Mouse (Mus musculus) kidney, postnatal 0 days (tissue): ENCODE measurements around the gene Spryd3. TPM values are rescaled to one million over a fixed set of nuclear protein-coding genes. Genes with fewer than 3 reads are reported as not detected.
A peak's percentile ranks its signal among the peaks of the same experiment; 100 is the strongest.

ENCODE experiments used
- ATAC-seq: fragments of 200-750 bp; cut with Nextera tagmentation; replicated peaks from 2 replicates; pipeline ENCODE4 v1.8.0; 2017; ENCODE audit warnings: low read depth, moderate number of reproducible peaks, moderate TSS enrichment, moderate library complexity; ENCODE audit not compliant: low FRiP score
- DNase-seq: peaks from one replicate; pipeline ENCODE4 v3.0.0-alpha.2; 2016; ENCODE audit warnings: low spot score
- H3K27ac ChIP-seq: fragments of 300-500 bp; sonication (generic); 2 replicates; pipeline ENCODE4 v1.5.1; 2014; ENCODE audit warnings: mild to moderate bottlenecking
- H3K27me3 ChIP-seq: fragments of 300-500 bp; sonication (generic); 2 replicates; pipeline ENCODE4 v1.6.1; 2014; ENCODE audit warnings: low read length, mixed read lengths; ENCODE audit not compliant: insufficient read depth
- H3K36me3 ChIP-seq: fragments of 300-500 bp; sonication (generic); 2 replicates; pipeline ENCODE4 v1.6.1; 2014; ENCODE audit warnings: low read length, mixed read lengths; ENCODE audit not compliant: insufficient read depth
- H3K4me1 ChIP-seq: fragments of 300-500 bp; sonication (generic); replicated peaks from 2 replicates; pipeline ENCODE4 v1.6.1; 2014; ENCODE audit warnings: antibody characterized with exemption, low read length, mixed read lengths; ENCODE audit not compliant: insufficient read depth
- H3K4me2 ChIP-seq: fragments of 300-500 bp; sonication (generic); 2 replicates; pipeline ENCODE4 v1.6.1; 2014; ENCODE audit warnings: mild to moderate bottlenecking, low read length, moderate library complexity, mixed read lengths
- H3K4me3 ChIP-seq: fragments of 300-500 bp; sonication (generic); replicated peaks from 2 replicates; pipeline ENCODE4 v1.5.1; 2014; ENCODE audit warnings: low read depth, low read length
- H3K9ac ChIP-seq: fragments of 300-500 bp; sonication (generic); 2 replicates; pipeline ENCODE4 v1.6.1; 2014; ENCODE audit warnings: low read depth, low read length
- H3K9me3 ChIP-seq: fragments of 300-500 bp; sonication (generic); replicated peaks from 2 replicates; pipeline ENCODE4 v1.6.1; 2016; ENCODE audit warnings: low read length, inconsistent platforms, mixed read lengths
- CTCF ChIP-seq: IDR thresholded peaks from 2 replicates; pipeline ENCODE4 v1.5.1; 2016; ENCODE audit warnings: antibody characterized with exemption, low read depth, mild to moderate bottlenecking, moderate library complexity
- WGBS: fragments of 180-500 bp; shearing (Covaris S2); extraction: QIAGEN DNeasy Blood & Tissue Kit; methylation state at CpG from one replicate; pipeline ENCODE4 v1.1.7; 2014; 5-methylcytosine and 5-hydroxymethylcytosine counted together
- polyA plus RNA-seq: library from polyadenylated mRNA; unstranded; fragments of >200 nt; fragmentation: Nextera tagmentation; extraction: Ambion mirVana; gene quantifications from 2 replicates; pipeline ENCODE4 v1.2.1, GENCODE M21; 2015

The Spryd3 gene
- polyA plus RNA-seq, 1 experiment from 2014 or later, result 14.3 TPM

DNA sequence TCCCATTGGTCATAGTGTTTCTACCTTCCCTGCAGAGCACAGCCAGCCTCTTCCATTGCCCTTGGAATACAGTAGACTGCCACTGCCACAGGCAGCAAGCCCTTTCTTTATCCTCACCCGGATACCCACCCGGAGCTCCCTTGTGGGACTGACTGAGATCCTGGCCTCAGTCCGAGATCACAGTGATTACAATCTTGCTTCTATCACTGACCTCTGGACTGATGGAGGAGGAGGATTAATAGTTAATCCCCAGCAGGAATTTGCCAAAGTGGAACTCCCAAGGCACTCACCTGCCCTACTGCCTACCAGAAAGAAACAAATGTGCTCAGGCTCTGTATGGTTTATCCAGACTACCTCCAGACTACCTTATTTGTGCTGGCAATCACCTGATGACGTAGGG, 13.5 kb upstream of the Spryd3 start:
- DNase-seq (no peak), ATAC-seq (no peak)
- no peak overlapping the region for H3K4me3 ChIP-seq
- peaks cover 6% of the 10 kb centered on the region; the same call in 1 of the 2 replicates for H3K4me1 ChIP-seq
- 0 out of 2 replicates have a peak, but pooled peaks cover 5% of the 10 kb centered on the region for H3K27me3 ChIP-seq
- H3K9me3 ChIP-seq, result no peaks in the 10 kb centered on the region
- TF ChIP-seq CTCF, result no peak
- no peak overlapping the region for H3K4me2 ChIP-seq
- no peak overlapping the region for H3K9ac ChIP-seq
- no peaks in the 10 kb centered on the region for H3K36me3 ChIP-seq
- 64% methylated on average over 4 of the region's 4 CpGs for WGBS
- H3K27ac ChIP-seq, result no peak overlapping the region

DNA sequence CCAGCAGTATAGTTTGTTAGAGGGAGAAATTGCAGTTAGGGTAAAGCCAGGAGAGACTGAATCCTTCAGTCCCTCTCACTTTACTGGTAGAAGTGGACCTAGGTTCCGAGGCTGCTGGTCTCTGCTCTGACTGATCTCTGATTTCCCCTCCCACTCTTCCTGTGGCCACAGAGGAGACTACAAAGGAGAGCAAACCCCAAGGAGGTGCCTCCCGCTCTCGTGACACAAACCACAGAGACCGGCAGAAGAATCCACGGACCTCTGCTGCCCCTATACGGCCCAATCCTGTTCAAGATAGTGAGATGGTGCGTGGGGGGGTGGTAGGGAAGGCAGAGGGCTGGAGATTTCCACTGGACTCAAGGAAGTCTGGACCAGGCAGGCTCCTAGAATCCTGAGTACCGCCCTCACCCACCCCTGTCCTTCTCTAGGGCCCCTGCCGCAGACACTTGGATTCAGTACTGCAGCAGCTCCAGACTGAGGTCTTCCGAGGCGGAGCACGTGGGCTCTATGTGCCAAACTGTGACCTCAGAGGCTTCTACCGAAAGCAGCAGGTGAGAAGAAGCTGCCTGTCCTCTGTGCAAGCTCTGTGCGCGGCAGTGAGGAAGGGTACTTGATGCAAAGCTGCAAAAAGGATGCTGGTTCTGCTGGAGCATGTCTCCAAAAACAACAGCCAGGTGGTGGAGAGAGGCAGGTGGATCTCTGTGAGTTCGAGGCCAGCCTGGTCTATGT, 11.8 kb upstream of the Spryd3 start:
- ATAC-seq (no peak), DNase-seq (no peak)
- Histone ChIP-seq H3K27me3 (0 out of 2 replicates have a peak, but pooled peaks cover 5% of the 10 kb centered on the region), H3K9me3 (no peaks in the 10 kb centered on the region), H3K9ac (0 out of 2 replicates have a peak overlapping the region, but pooled peaks have one; percentile 8), H3K4me1 (peaks cover 14% of the 10 kb centered on the region), H3K4me3 (no peak overlapping the region), H3K36me3 (no peaks in the 10 kb centered on the region), H3K27ac (no peak overlapping the region), H3K4me2 (no peak overlapping the region)
- no peak for TF ChIP-seq CTCF
- 47% methylated on average over 16 of the region's 16 CpGs for WGBS

DNA sequence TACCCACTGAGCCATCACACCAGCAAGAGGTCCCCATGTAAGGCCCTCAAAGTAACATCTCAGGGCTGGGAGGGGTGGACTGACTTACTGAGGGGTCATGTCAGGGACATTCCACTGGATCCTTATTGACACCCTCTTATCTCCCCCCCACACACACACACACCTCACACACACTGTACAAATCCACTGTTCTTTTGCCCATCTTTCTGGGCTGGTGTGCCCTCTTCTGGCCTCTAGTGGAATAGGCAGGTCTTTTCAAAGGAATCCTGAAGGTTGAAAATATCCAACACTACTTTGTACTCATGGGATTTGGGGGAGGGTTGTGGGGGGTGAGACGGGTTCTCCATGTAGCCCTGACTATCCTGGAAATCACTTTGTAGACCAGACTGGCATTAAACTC, 10.8 kb upstream of the Spryd3 start:
- 0 out of 2 replicates have a peak, but pooled peaks cover 5% of the 10 kb centered on the region for H3K27me3 ChIP-seq
- peak; percentile 78 for DNase-seq
- peaks cover 14% of the 10 kb centered on the region for H3K4me1 ChIP-seq
- no peak overlapping the region for H3K9ac ChIP-seq
- H3K36me3 ChIP-seq, result no peaks in the 10 kb centered on the region
- H3K27ac ChIP-seq, result no peak overlapping the region
- 0 out of 2 replicates have a peak, but pooled peaks have one; percentile 29 for ATAC-seq
- peak; percentile 90 for TF ChIP-seq CTCF
- WGBS, result 4% methylated on average over 1 of the region's 1 CpGs
- no peak overlapping the region for H3K4me3 ChIP-seq
- H3K4me2 ChIP-seq, result no peak overlapping the region
- no peaks in the 10 kb centered on the region for H3K9me3 ChIP-seq

DNA sequence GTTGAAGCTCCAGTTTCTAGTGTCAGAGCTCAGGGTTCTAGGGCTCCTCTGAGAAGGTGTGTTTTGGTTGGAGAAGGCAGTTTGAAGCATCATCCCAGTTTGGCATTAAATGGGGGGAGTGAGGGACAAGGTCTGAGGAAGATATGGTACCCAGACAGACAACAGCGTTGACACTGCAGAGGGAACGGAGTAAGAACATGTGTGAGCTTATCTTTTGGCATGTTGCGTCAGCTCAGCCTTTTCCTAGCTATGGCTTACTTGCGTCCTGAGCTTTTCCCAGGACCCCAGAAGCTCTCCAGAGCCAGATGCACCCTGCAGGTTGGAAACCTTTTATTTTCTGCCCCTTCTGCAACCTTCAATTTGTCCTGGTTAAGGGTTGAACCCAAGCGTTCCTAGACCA, 10.1 kb upstream of the Spryd3 start:
- 86% methylated on average over 5 of the region's 5 CpGs for WGBS
- ATAC-seq, result no peak
- no peak for TF ChIP-seq CTCF
- Histone ChIP-seq H3K4me1 (peaks cover 14% of the 10 kb centered on the region), H3K9me3 (no peaks in the 10 kb centered on the region), H3K4me3 (no peak overlapping the region), H3K27me3 (0 out of 2 replicates have a peak, but pooled peaks cover 5% of the 10 kb centered on the region), H3K9ac (no peak overlapping the region), H3K36me3 (no peaks in the 10 kb centered on the region), H3K27ac (no peak overlapping the region), H3K4me2 (no peak overlapping the region)
- DNase-seq, result no peak

DNA sequence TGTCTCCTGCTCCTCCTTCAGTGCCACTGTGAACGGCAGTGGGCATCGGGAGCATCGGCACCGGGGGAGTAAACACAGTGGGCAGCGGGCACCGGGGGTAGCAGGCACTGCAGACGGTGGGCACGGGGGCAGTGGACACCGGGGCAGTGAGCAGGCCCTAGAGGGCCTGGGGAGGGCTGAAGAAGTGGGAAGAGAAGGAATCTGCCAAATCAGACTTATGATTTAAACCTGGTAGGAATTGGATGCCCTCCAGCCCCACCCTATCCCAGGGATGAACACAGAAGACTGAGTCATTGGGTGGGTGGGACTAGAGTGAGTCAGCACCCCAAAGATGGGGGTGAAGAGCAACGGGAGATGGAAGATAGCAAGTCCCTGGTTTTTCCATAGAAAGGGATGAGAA, 9.3 kb upstream of the Spryd3 start:
- no peaks in the 10 kb centered on the region for H3K9me3 ChIP-seq
- H3K27me3 ChIP-seq, result 0 out of 2 replicates have a peak, but pooled peaks cover 5% of the 10 kb centered on the region
- H3K4me3 ChIP-seq, result no peak overlapping the region; the same call in 1 of the 2 replicates
- peaks cover 11% of the 10 kb centered on the region for H3K4me1 ChIP-seq
- ATAC-seq, result no peak
- WGBS, result 61% methylated on average over 10 of the region's 10 CpGs
- H3K9ac ChIP-seq, result no peak overlapping the region
- H3K36me3 ChIP-seq, result no peaks in the 10 kb centered on the region
- no peak for DNase-seq
- H3K27ac ChIP-seq, result no peak overlapping the region
- TF ChIP-seq CTCF, result no peak
- peak overlapping the region; percentile 56 for H3K4me2 ChIP-seq

DNA sequence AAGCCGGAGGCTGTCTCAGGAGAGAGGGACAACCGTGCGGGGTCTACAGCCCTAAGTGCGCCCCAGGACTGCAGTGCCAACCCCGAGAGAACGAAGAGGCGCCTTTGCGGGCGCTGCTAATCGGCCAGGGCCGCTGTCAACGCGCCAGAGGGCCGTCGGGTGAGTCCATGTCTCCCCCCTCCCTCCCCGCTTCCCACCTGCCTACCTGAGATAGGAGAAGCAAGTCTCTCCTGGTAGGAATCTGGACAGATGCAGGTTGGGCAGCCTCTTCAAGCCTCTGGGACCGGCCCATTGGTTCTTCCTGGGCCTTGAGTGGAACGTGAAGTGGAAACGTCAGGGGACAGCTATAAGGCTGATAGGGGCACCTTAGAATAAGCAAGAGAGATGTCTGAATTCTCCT, 8.7 kb upstream of the Spryd3 start:
- no peaks in the 10 kb centered on the region for H3K9me3 ChIP-seq
- H3K36me3 ChIP-seq, result no peaks in the 10 kb centered on the region
- no peak for TF ChIP-seq CTCF
- ATAC-seq (no peak), DNase-seq (no peak)
- 20% methylated on average over 19 of the region's 19 CpGs for WGBS
- H3K27ac ChIP-seq, result 0 out of 2 replicates have a peak overlapping the region, but pooled peaks have one; percentile 19
- H3K4me1 ChIP-seq, result peaks cover 11% of the 10 kb centered on the region
- H3K9ac ChIP-seq, result peak overlapping the region; percentile 44; the same call in 1 of the 2 replicates
- 0 out of 2 replicates have a peak, but pooled peaks cover 5% of the 10 kb centered on the region for H3K27me3 ChIP-seq
- peak overlapping the region; percentile 56 for H3K4me2 ChIP-seq
- peak overlapping the region; percentile 33 for H3K4me3 ChIP-seq
